Mouse (Mus musculus): ENCODE data around the gene Etnppl. TPM values are rescaled to one million over a fixed set of nuclear protein-coding genes. Genes with fewer than 3 reads are reported as not detected.
A peak's percentile ranks its signal among the peaks of the same experiment; 100 is the strongest.

Gene Etnppl
- polyA plus RNA-seq, 1 experiment from 2014 or later: 0.05 TPM

DNA sequence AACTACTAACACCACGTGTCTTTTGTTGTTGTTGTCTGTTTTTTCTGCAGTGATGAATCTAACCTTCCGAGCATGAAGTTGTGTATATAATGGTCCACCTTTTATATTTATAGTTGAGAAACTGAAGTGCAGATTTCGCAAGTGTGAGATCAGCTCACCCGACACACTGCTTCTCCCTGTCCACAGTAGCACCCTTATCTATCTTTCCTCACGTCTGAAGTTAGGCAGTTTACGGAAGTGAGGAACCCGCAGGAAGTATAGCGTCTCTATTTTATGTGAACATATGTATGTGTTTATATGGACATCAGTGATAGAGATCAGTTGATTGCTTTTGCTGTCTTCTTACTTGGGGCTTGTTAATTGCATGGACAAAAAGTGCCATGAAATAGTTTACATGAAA, 22.2 kb upstream of the Etnppl start:
- Histone ChIP-seq H3K4me1 (replicated peaks; ENCODE audit: control insufficient read depth, insufficient read depth, low read length) (no peaks in the 10 kb centered on the region), H3K9ac (replicated peaks; ENCODE audit: low read depth, low read length) (no peak overlapping the region), H3K4me3 (replicated peaks; ENCODE audit: low read length) (no peak overlapping the region), H3K27me3 (replicated peaks; ENCODE audit: control insufficient read depth, insufficient read depth, low read length) (no peaks in the 10 kb centered on the region), H3K4me2 (ENCODE audit: low read length) (no peak overlapping the region), H3K9me3 (ENCODE audit: control insufficient read depth, low read length) (no peaks in the 10 kb centered on the region), H3K27ac (ENCODE audit: low read length) (no peak overlapping the region), H3K36me3 (ENCODE audit: control insufficient read depth, insufficient read depth) (no peaks in the 10 kb centered on the region)
- no peak for ATAC-seq
- WGBS: 91% methylated on average over 8 of the region's 8 CpGs

- H3K36me3 ChIP-seq (ENCODE audit: control insufficient read depth, insufficient read depth): no peaks in the 10 kb centered on the region
Observed at GRCm38 (mm10) chr3:130601491-130601890, 15.8 kb upstream of the Etnppl start.

GRCm38 (mm10) chr3:130607924-130608323, 9.3 kb upstream of the Etnppl start:
- Histone ChIP-seq H3K9me3 (ENCODE audit: control insufficient read depth, low read length) (no peaks in the 10 kb centered on the region), H3K27ac (ENCODE audit: low read length) (no peak overlapping the region), H3K9ac (replicated peaks; ENCODE audit: low read depth, low read length) (no peak overlapping the region), H3K4me3 (replicated peaks; ENCODE audit: low read length) (no peak overlapping the region), H3K27me3 (replicated peaks; ENCODE audit: control insufficient read depth, insufficient read depth, low read length) (no peaks in the 10 kb centered on the region), H3K4me1 (replicated peaks; ENCODE audit: control insufficient read depth, insufficient read depth, low read length) (no peaks in the 10 kb centered on the region), H3K36me3 (ENCODE audit: control insufficient read depth, insufficient read depth) (no peaks in the 10 kb centered on the region), H3K4me2 (ENCODE audit: low read length) (no peak overlapping the region)
- no peak for ATAC-seq
- WGBS: 89% methylated on average over 2 of the region's 2 CpGs

More at GRCm38 (mm10) chr3:130601491-130601890, 15.8 kb upstream of the Etnppl start:
- Histone ChIP-seq H3K4me2 (ENCODE audit: low read length) (no peak overlapping the region), H3K9me3 (ENCODE audit: control insufficient read depth, low read length) (no peaks in the 10 kb centered on the region), H3K27me3 (replicated peaks; ENCODE audit: control insufficient read depth, insufficient read depth, low read length) (no peaks in the 10 kb centered on the region), H3K4me3 (replicated peaks; ENCODE audit: low read length) (no peak overlapping the region), H3K27ac (ENCODE audit: low read length) (no peak overlapping the region), H3K9ac (replicated peaks; ENCODE audit: low read depth, low read length) (no peak overlapping the region), H3K4me1 (replicated peaks; ENCODE audit: control insufficient read depth, insufficient read depth, low read length) (no peaks in the 10 kb centered on the region)
- no peak for ATAC-seq
- 74% methylated on average over 10 of the region's 10 CpGs for WGBS

- no peak for ATAC-seq
- no peaks in the 10 kb centered on the region for H3K4me1 ChIP-seq (replicated peaks; ENCODE audit: control insufficient read depth, insufficient read depth, low read length)
- H3K4me2 ChIP-seq (ENCODE audit: low read length): no peak overlapping the region
- no peak overlapping the region for H3K27ac ChIP-seq (ENCODE audit: low read length)
- no peaks in the 10 kb centered on the region for H3K27me3 ChIP-seq (replicated peaks; ENCODE audit: control insufficient read depth, insufficient read depth, low read length)
- 84% methylated on average over 9 of the region's 9 CpGs for WGBS
- H3K4me3 ChIP-seq (replicated peaks; ENCODE audit: low read length): no peak overlapping the region
- H3K9me3 ChIP-seq (ENCODE audit: control insufficient read depth, low read length): no peaks in the 10 kb centered on the region
- no peaks in the 10 kb centered on the region for H3K36me3 ChIP-seq (ENCODE audit: control insufficient read depth, insufficient read depth)
- H3K9ac ChIP-seq (replicated peaks; ENCODE audit: low read depth, low read length): no peak overlapping the region
Observed at GRCm38 (mm10) chr3:130614444-130614843, 2.8 kb upstream of the Etnppl start.

GRCm38 (mm10) chr3:130615625-130616024, 1.6 kb upstream of the Etnppl start:
- no peaks in the 10 kb centered on the region; the same call in 1 of the 2 replicates for H3K4me1 ChIP-seq (replicated peaks; ENCODE audit: control insufficient read depth, insufficient read depth, low read length)
- H3K27me3 ChIP-seq (replicated peaks; ENCODE audit: control insufficient read depth, insufficient read depth, low read length): no peaks in the 10 kb centered on the region
- no peaks in the 10 kb centered on the region for H3K9me3 ChIP-seq (ENCODE audit: control insufficient read depth, low read length)
- no peak overlapping the region for H3K4me3 ChIP-seq (replicated peaks; ENCODE audit: low read length)
- no peak overlapping the region for H3K9ac ChIP-seq (replicated peaks; ENCODE audit: low read depth, low read length)
- H3K4me2 ChIP-seq (ENCODE audit: low read length): no peak overlapping the region
- no peaks in the 10 kb centered on the region for H3K36me3 ChIP-seq (ENCODE audit: control insufficient read depth, insufficient read depth)
- no peak for ATAC-seq
- 62% methylated on average over 8 of the region's 8 CpGs for WGBS
- no peak overlapping the region for H3K27ac ChIP-seq (ENCODE audit: low read length)

GRCm38 (mm10) chr3:130620517-130621146, 3.4 kb downstream of the Etnppl start:
- no peak overlapping the region for H3K27ac ChIP-seq (ENCODE audit: low read length)
- ATAC-seq: peak; percentile 57; the same call in 1 of the 2 replicates
- no peaks in the 10 kb centered on the region for H3K9me3 ChIP-seq (ENCODE audit: control insufficient read depth, low read length)
- H3K36me3 ChIP-seq (ENCODE audit: control insufficient read depth, insufficient read depth): no peaks in the 10 kb centered on the region
- no peak overlapping the region for H3K4me3 ChIP-seq (replicated peaks; ENCODE audit: low read length)
- H3K4me1 ChIP-seq (replicated peaks; ENCODE audit: control insufficient read depth, insufficient read depth, low read length): no peaks in the 10 kb centered on the region; the same call in 1 of the 2 replicates
- WGBS: 46% methylated on average over 12 of the region's 12 CpGs
- no peaks in the 10 kb centered on the region for H3K27me3 ChIP-seq (replicated peaks; ENCODE audit: control insufficient read depth, insufficient read depth, low read length)
- no peak overlapping the region for H3K9ac ChIP-seq (replicated peaks; ENCODE audit: low read depth, low read length)
- peak overlapping the region; percentile 23 for H3K4me2 ChIP-seq (ENCODE audit: low read length)

GRCm38 (mm10) chr3:130628358-130628757, 11.1 kb downstream of the Etnppl start:
- 95% methylated on average over 5 of the region's 5 CpGs for WGBS
- H3K27me3 ChIP-seq (replicated peaks; ENCODE audit: control insufficient read depth, insufficient read depth, low read length): no peaks in the 10 kb centered on the region
- no peaks in the 10 kb centered on the region for H3K4me1 ChIP-seq (replicated peaks; ENCODE audit: control insufficient read depth, insufficient read depth, low read length)
- no peaks in the 10 kb centered on the region for H3K36me3 ChIP-seq (ENCODE audit: control insufficient read depth, insufficient read depth)
- H3K4me2 ChIP-seq (ENCODE audit: low read length): no peak overlapping the region
- H3K27ac ChIP-seq (ENCODE audit: low read length): no peak overlapping the region
- no peak for ATAC-seq
- H3K9ac ChIP-seq (replicated peaks; ENCODE audit: low read depth, low read length): no peak overlapping the region
- no peak overlapping the region for H3K4me3 ChIP-seq (replicated peaks; ENCODE audit: low read length)
- no peaks in the 10 kb centered on the region for H3K9me3 ChIP-seq (ENCODE audit: control insufficient read depth, low read length)

GRCm38 (mm10) chr3:130633859-130634258, 16.6 kb downstream of the Etnppl start:
- WGBS: 75% methylated on average over 5 of the region's 5 CpGs
- Histone ChIP-seq H3K9me3 (ENCODE audit: control insufficient read depth, low read length) (no peaks in the 10 kb centered on the region), H3K4me3 (replicated peaks; ENCODE audit: low read length) (no peak overlapping the region), H3K9ac (replicated peaks; ENCODE audit: low read depth, low read length) (no peak overlapping the region), H3K4me1 (replicated peaks; ENCODE audit: control insufficient read depth, insufficient read depth, low read length) (no peaks in the 10 kb centered on the region), H3K27me3 (replicated peaks; ENCODE audit: control insufficient read depth, insufficient read depth, low read length) (no peaks in the 10 kb centered on the region), H3K27ac (ENCODE audit: low read length) (no peak overlapping the region), H3K36me3 (ENCODE audit: control insufficient read depth, insufficient read depth) (no peaks in the 10 kb centered on the region), H3K4me2 (ENCODE audit: low read length) (no peak overlapping the region)
- ATAC-seq: no peak

GRCm38 (mm10) chr3:130646110-130646810, 29.0 kb downstream of the Etnppl start:
- no peaks in the 10 kb centered on the region for H3K27me3 ChIP-seq (replicated peaks; ENCODE audit: control insufficient read depth, insufficient read depth, low read length)
- ATAC-seq: no peak
- H3K4me3 ChIP-seq (replicated peaks; ENCODE audit: low read length): no peak overlapping the region
- no peaks in the 10 kb centered on the region for H3K4me1 ChIP-seq (replicated peaks; ENCODE audit: control insufficient read depth, insufficient read depth, low read length)
- H3K4me2 ChIP-seq (ENCODE audit: low read length): no peak overlapping the region
- H3K9ac ChIP-seq (replicated peaks; ENCODE audit: low read depth, low read length): no peak overlapping the region
- 50% methylated on average over 11 of the region's 11 CpGs for WGBS
- no peaks in the 10 kb centered on the region for H3K9me3 ChIP-seq (ENCODE audit: control insufficient read depth, low read length)
- H3K27ac ChIP-seq (ENCODE audit: low read length): no peak overlapping the region
- H3K36me3 ChIP-seq (ENCODE audit: control insufficient read depth, insufficient read depth): no peaks in the 10 kb centered on the region
